Mouse (Mus musculus) intestine, embryonic 14.5 days (tissue): ENCODE data around the gene Sgo2b. TPM values are rescaled to one million over a fixed set of nuclear protein-coding genes. Genes with fewer than 3 reads are reported as not detected.

Experiments used
- ATAC-seq: fragments of 200-750 bp; cut with Nextera tagmentation; replicated peaks from 2 replicates; pipeline ENCODE4 v1.8.0; 2017; ENCODE audit warnings: low read depth, moderate number of reproducible peaks, moderate TSS enrichment, moderate library complexity; ENCODE audit not compliant: low FRiP score, low TSS enrichment
- DNase-seq: peaks from one replicate; pipeline ENCODE4 v3.0.0-alpha.2; 2018; ENCODE audit warnings: low spot score
- H3K27ac ChIP-seq: fragments of 300-500 bp; sonication (generic); 2 replicates; pipeline ENCODE4 v1.5.1; 2014; ENCODE audit warnings: low read depth, mild to moderate bottlenecking, control low read depth
- H3K27me3 ChIP-seq: fragments of 300-500 bp; sonication (generic); replicated peaks from 2 replicates; pipeline ENCODE4 v1.6.1; 2014; ENCODE audit warnings: low read length, control low read depth; ENCODE audit not compliant: control insufficient read depth, insufficient read depth
- H3K36me3 ChIP-seq: fragments of 300-500 bp; sonication (generic); 2 replicates; pipeline ENCODE4 v1.6.1; 2014; ENCODE audit warnings: low read length, control low read depth; ENCODE audit not compliant: control insufficient read depth, insufficient read depth
- H3K4me1 ChIP-seq: fragments of 300-500 bp; sonication (generic); replicated peaks from 2 replicates; pipeline ENCODE4 v1.6.1; 2014; ENCODE audit warnings: low read length, control low read depth, mixed read lengths; ENCODE audit not compliant: control insufficient read depth, insufficient read depth
- H3K4me2 ChIP-seq: fragments of 300-500 bp; sonication (generic); 2 replicates; pipeline ENCODE4 v1.6.1; 2014; ENCODE audit warnings: low read length
- H3K4me3 ChIP-seq: fragments of 300-500 bp; sonication (generic); 2 replicates; pipeline ENCODE4 v1.5.1; 2014; ENCODE audit warnings: low read depth, low read length, control low read depth, mixed read lengths
- H3K9ac ChIP-seq: fragments of 300-500 bp; sonication (generic); 2 replicates; pipeline ENCODE4 v1.6.1; 2014; ENCODE audit warnings: mild to moderate bottlenecking, low read length
- H3K9me3 ChIP-seq: fragments of 300-500 bp; sonication (generic); 2 replicates; pipeline ENCODE4 v1.6.1; 2016; ENCODE audit warnings: low read length, control low read depth; ENCODE audit not compliant: control insufficient read depth
- WGBS: fragments of 180-500 bp; shearing (Covaris S2); extraction: QIAGEN DNeasy Blood & Tissue Kit; methylation state at CpG from one replicate; pipeline ENCODE4 v1.1.7; 2014; 5-methylcytosine and 5-hydroxymethylcytosine counted together
- polyA plus RNA-seq: library from polyadenylated mRNA; unstranded; fragments of >200 nt; fragmentation: Nextera tagmentation; extraction: Ambion mirVana; gene quantifications from 2 replicates; pipeline ENCODE4 v1.2.1, GENCODE M21; 2014

Gene Sgo2b
- polyA plus RNA-seq, 1 experiment from 2014 or later = not detected

- Histone ChIP-seq H3K4me2 (no peak overlapping the region), H3K9ac (no peak overlapping the region), H3K27me3 (no peaks in the 10 kb centered on the region), H3K36me3 (no peaks in the 10 kb centered on the region), H3K27ac (no peak overlapping the region), H3K4me3 (no peak overlapping the region), H3K4me1 (peaks cover 3% of the 10 kb centered on the region; the same call in 1 of the 2 replicates), H3K9me3 (no peaks in the 10 kb centered on the region)
- ATAC-seq (no peak), DNase-seq (no peak)
- WGBS = 65% methylated on average over 2 of the region's 2 CpGs
Observed at GRCm38 (mm10) chr8:63895096-63895495, 57.0 kb downstream of the Sgo2b start.

GRCm38 (mm10) chr8:63878353-63878752 lies 73.7 kb downstream of the Sgo2b start:
- no peak overlapping the region for H3K27ac ChIP-seq
- H3K36me3 ChIP-seq = no peaks in the 10 kb centered on the region
- no peaks in the 10 kb centered on the region for H3K27me3 ChIP-seq
- H3K4me3 ChIP-seq = no peak overlapping the region
- no peak overlapping the region for H3K9ac ChIP-seq
- ATAC-seq (no peak), DNase-seq (no peak)
- no peaks in the 10 kb centered on the region for H3K9me3 ChIP-seq
- 91% methylated on average over 4 of the region's 4 CpGs for WGBS
- H3K4me1 ChIP-seq = no peaks in the 10 kb centered on the region
- H3K4me2 ChIP-seq = no peak overlapping the region

GRCm38 (mm10) chr8:63877393-63877792 lies 74.7 kb downstream of the Sgo2b start:
- no peaks in the 10 kb centered on the region for H3K36me3 ChIP-seq
- peak; percentile 80 for DNase-seq
- no peaks in the 10 kb centered on the region for H3K27me3 ChIP-seq
- H3K4me3 ChIP-seq = no peak overlapping the region
- H3K9ac ChIP-seq = no peak overlapping the region
- H3K9me3 ChIP-seq = no peaks in the 10 kb centered on the region
- no peak overlapping the region for H3K4me2 ChIP-seq
- 10% methylated on average over 6 of the region's 6 CpGs for WGBS
- ATAC-seq = peak; percentile 76
- H3K27ac ChIP-seq = no peak overlapping the region
- no peaks in the 10 kb centered on the region for H3K4me1 ChIP-seq

GRCm38 (mm10) chr8:63876949-63877348 lies 75.1 kb downstream of the Sgo2b start:
- WGBS = 92% methylated on average over 7 of the region's 7 CpGs
- DNase-seq (no peak), ATAC-seq (no peak)
- Histone ChIP-seq H3K36me3 (no peaks in the 10 kb centered on the region), H3K4me3 (no peak overlapping the region), H3K27ac (no peak overlapping the region), H3K9ac (no peak overlapping the region), H3K4me2 (no peak overlapping the region), H3K27me3 (no peaks in the 10 kb centered on the region), H3K9me3 (no peaks in the 10 kb centered on the region), H3K4me1 (no peaks in the 10 kb centered on the region)
